9 mouse cellular contexts compared by ENCODE assay signal in genomic region chr11:67456029-67456428, GRCm38 (mm10). TPM values are rescaled to one million over a fixed set of nuclear protein-coding genes. Genes with fewer than 3 reads are reported as not detected.
DNase-seq lines count a peak whose midpoint lies in the region; ATAC-seq and TF ChIP-seq lines count a peak whose summit lies in the region.
"Had no signal": no experiment of that assay in that cellular context is flagged by ENCODE, and none has a peak within 500 bp of the region (broad histone marks: within the 10 kb centered on the region; RNA-seq: fewer than 3 reads in every experiment).

No protein-coding gene starts in this region.

- H3K27me3 ChIP-seq in heart, adult 2 months (ENCODE audit: control insufficient read depth, insufficient read depth, low read length): peaks cover 4% of the 10 kb centered on the region
- peaks cover 44% of the 10 kb centered on the region for H3K27me3 ChIP-seq in hindbrain, embryonic 12.5 days
- peaks cover 17% of the 10 kb centered on the region for H3K27me3 ChIP-seq in lung, embryonic 15.5 days

- H3K79me2 ChIP-seq in heart, adult 2 months (replicated peaks; ENCODE audit: control insufficient read depth, insufficient read depth, low read length): no peaks in the 10 kb centered on the region

- WGBS in heart, adult 2 months: 39% methylated on average over 7 of the region's 7 CpGs
- 14% methylated on average over 7 of the region's 7 CpGs for WGBS in hindbrain, embryonic 12.5 days
- WGBS in lung, embryonic 15.5 days: 14% methylated on average over 7 of the region's 7 CpGs

- DNase-seq in heart, adult 2 months: peak in 1 of 2 experiments; percentile 43
- DNase-seq in heart, adult 8-10 months (ENCODE audit: low spot score): no peak
- DNase-seq in thymus, adult 18-20 months: no peak
- DNase-seq in gastrocnemius, postnatal 14 days: no peak

- ATAC-seq in hindbrain, embryonic 12.5 days (ENCODE audit: low FRiP score): 0 out of 2 replicates have a peak, but pooled peaks have one; percentile 16
- ATAC-seq in lung, embryonic 15.5 days (ENCODE audit: borderline replicate concordance, extremely low read depth, low FRiP score, low TSS enrichment): peak; percentile 20; the same call in 1 of the 2 replicates
- no peak for ATAC-seq in erythroid progenitor cell, adult 5-6 weeks (replicated peaks; ENCODE audit: low FRiP score, poor library complexity, severe bottlenecking)

- H3K36me3 ChIP-seq in heart, adult 2 months (ENCODE audit: control insufficient read depth, insufficient read depth, low read length): no peaks in the 10 kb centered on the region
- no peaks in the 10 kb centered on the region for H3K36me3 ChIP-seq in hindbrain, embryonic 12.5 days
- no peaks in the 10 kb centered on the region for H3K36me3 ChIP-seq in lung, embryonic 15.5 days
- H3K36me3 ChIP-seq: G1E had no signal

- H3K9me3 ChIP-seq in hindbrain, embryonic 12.5 days (replicated peaks): no peaks in the 10 kb centered on the region
- H3K9me3 ChIP-seq in lung, embryonic 15.5 days: no peaks in the 10 kb centered on the region

- no peaks in the 10 kb centered on the region; the same call in 1 of the 2 replicates for H3K4me1 ChIP-seq in heart, adult 2 months (ENCODE audit: control insufficient read depth, insufficient read depth, low read length)
- no peaks in the 10 kb centered on the region; the same call in 1 of the 2 replicates for H3K4me1 ChIP-seq in brown adipose tissue, adult 24 weeks (ENCODE audit: control insufficient read depth, insufficient read depth, insufficient read length, low read length)
- peaks cover 10% of the 10 kb centered on the region for H3K4me1 ChIP-seq in hindbrain, embryonic 12.5 days
- peaks cover 29% of the 10 kb centered on the region for H3K4me1 ChIP-seq in lung, embryonic 15.5 days

- peak overlapping the region; percentile 54 for H3K4me3 ChIP-seq in heart, adult 2 months
- H3K4me3 ChIP-seq in brown adipose tissue, adult 24 weeks (ENCODE audit: insufficient read depth, low read depth, low read length): peak overlapping the region; percentile 58
- peak overlapping the region; percentile 74 for H3K4me3 ChIP-seq in hindbrain, embryonic 12.5 days
- H3K4me3 ChIP-seq in lung, embryonic 15.5 days: peak overlapping the region; percentile 79

- no peak overlapping the region for H3K27ac ChIP-seq in heart, adult 2 months
- H3K27ac ChIP-seq in brown adipose tissue, adult 24 weeks (replicated peaks; ENCODE audit: low read depth, low read length): no peak overlapping the region
- no peak overlapping the region for H3K27ac ChIP-seq in hindbrain, embryonic 12.5 days
- H3K27ac ChIP-seq in lung, embryonic 15.5 days: no peak overlapping the region

- H3K9ac ChIP-seq in heart, adult 2 months (ENCODE audit: low read depth, low read length): peak overlapping the region; percentile 64
- H3K9ac ChIP-seq in hindbrain, embryonic 12.5 days: 0 out of 2 replicates have a peak overlapping the region, but pooled peaks have one; percentile 75
- peak overlapping the region; percentile 62 for H3K9ac ChIP-seq in lung, embryonic 15.5 days

- no peak for TF ChIP-seq POLR2A in heart, adult 2 months (IDR thresholded peaks at IDR 0.05; ENCODE audit: insufficient read depth, low read depth, low read length)

- no peak for TF ChIP-seq CTCF in heart, adult 2 months (IDR thresholded peaks at IDR 0.05)

- intact Hi-C loops in heart, adult 2 months (cut with DNase I): loop anchor here (5.0 kb wide), 1 partner anchor 79 kb away; no protein-coding TSS in a partner anchor
- intact Hi-C loops in gastrocnemius, postnatal 14 days (cut with DNase I; ENCODE audit: low total_unique reads): no loop called here

- TF ChIP-seq EP300 in heart, adult 2 months (IDR thresholded peaks at IDR 0.05; ENCODE audit: insufficient read depth, low read depth, low read length): no peak

- H3K4me2 ChIP-seq in hindbrain, embryonic 12.5 days (replicated peaks): peak overlapping the region; percentile 99
- peak overlapping the region; percentile 99 for H3K4me2 ChIP-seq in lung, embryonic 15.5 days

RNA-seq across cellular contexts. Expression of gene Gas7, which starts 0.8 kb away (rescaled TPM):
- 10 to 100 TPM in 1 of 2 experiments, 1 to 10 TPM in 1; 9.3 to 11.5 TPM for total RNA-seq in heart, adult 2 months (2021)
- polyA plus RNA-seq in heart, adult 2 months (2012; rRNA removed): 5.8 and 8.6 TPM in 2 replicates
- 10 to 100 TPM in 1 of 4 experiments, 1 to 10 TPM in 3; 7.8 to 10.3 (median 8.3) TPM for total RNA-seq in heart, adult 8-10 months (2022)
- 7.5 and 10.8 TPM in 2 replicates for polyA plus RNA-seq in brown adipose tissue, adult 24 weeks (2012; ENCODE audit: insufficient read depth, insufficient read length, missing spikeins)
- polyA plus RNA-seq in hindbrain, embryonic 12.5 days (2016; fragmentation: Nextera tagmentation; extraction: Ambion mirVana): 3.8 and 4.1 TPM in 2 replicates
- 11.7 and 13.0 TPM in 2 replicates for polyA plus RNA-seq in lung, embryonic 15.5 days (2015; fragmentation: Nextera tagmentation; extraction: Ambion mirVana)
- total RNA-seq in erythroid progenitor cell, adult 5-6 weeks (2015; ENCODE audit: low replicate concordance): 10.5 and 14.3 TPM in 2 replicates
- total RNA-seq in erythroid progenitor cell, adult 5-6 weeks (2017; ENCODE audit: low replicate concordance): 6.0 and 6.4 TPM in 2 replicates
- 10 to 100 TPM; 11.6 to 20.0 TPM for total RNA-seq in gastrocnemius, postnatal 14 days (2021)
- polyA plus RNA-seq: G1E had no signal
